Mouse (Mus musculus) heart, embryonic 14.5 days (tissue): ENCODE data around the gene Smarce1. TPM values are rescaled to one million over a fixed set of nuclear protein-coding genes. Genes with fewer than 3 reads are reported as not detected.

Experiments
- ATAC-seq: fragments of 200-750 bp; cut with Nextera tagmentation; 2 replicates; pipeline ENCODE4 v1.8.0; 2017; ENCODE audit warnings: low read depth, moderate TSS enrichment; ENCODE audit not compliant: insufficient number of reproducible peaks, insufficient read depth, low FRiP score
- H3K27ac ChIP-seq, 2 experiments: fragments of 200-500 bp in 1 of 2; fragments of 300-500 bp in 1 of 2; sonication (generic) in 1 of 2; replicated peaks in 1 of 2; 2 replicates each; pipeline ENCODE4 v1.5.1; 2012 to 2014; ENCODE audit warnings: low read depth in 2 of 2, low read length in 2 of 2, control low read depth in 1 of 2, mild to moderate bottlenecking in 1 of 2, mixed read lengths in 1 of 2; ENCODE audit not compliant: control insufficient read depth in 1 of 2, insufficient read depth in 1 of 2
- H3K27me3 ChIP-seq: fragments of 300-500 bp; sonication (generic); 2 replicates; pipeline ENCODE4 v1.6.1; 2014; ENCODE audit warnings: mild to moderate bottlenecking, low read length, control low read depth; ENCODE audit not compliant: control insufficient read depth, insufficient read depth
- H3K36me3 ChIP-seq: fragments of 300-500 bp; sonication (generic); 2 replicates; pipeline ENCODE4 v1.6.1; 2014; ENCODE audit warnings: mild to moderate bottlenecking, control low read depth, low read length, mixed read lengths; ENCODE audit not compliant: control insufficient read depth, insufficient read depth
- H3K4me1 ChIP-seq, 2 experiments: fragments of 200-500 bp in 1 of 2; fragments of 300-500 bp in 1 of 2; sonication (generic) in 1 of 2; 2 replicates each; pipeline ENCODE4 v1.6.1; 2012 to 2014; ENCODE audit warnings: low read length in 2 of 2, control low read depth in 1 of 2, mixed read lengths in 1 of 2; ENCODE audit not compliant: control insufficient read depth in 2 of 2, insufficient read depth in 2 of 2
- H3K4me2 ChIP-seq: fragments of 300-500 bp; sonication (generic); 2 replicates; pipeline ENCODE4 v1.6.1; 2014; ENCODE audit warnings: mild to moderate bottlenecking, low read length
- H3K4me3 ChIP-seq, 2 experiments: fragments of 200-500 bp in 1 of 2; fragments of 300-500 bp in 1 of 2; sonication (generic) in 1 of 2; 2 replicates each; pipeline ENCODE4 v1.5.1; 2012 to 2014; ENCODE audit warnings: low read length in 2 of 2, mild to moderate bottlenecking in 2 of 2, control low read depth in 1 of 2, low read depth in 1 of 2, moderate library complexity in 1 of 2; ENCODE audit not compliant: control insufficient read depth in 1 of 2, insufficient read depth in 1 of 2
- H3K9ac ChIP-seq: fragments of 300-500 bp; sonication (generic); 2 replicates; pipeline ENCODE4 v1.6.1; 2014; ENCODE audit warnings: mild to moderate bottlenecking, low read length
- H3K9me3 ChIP-seq: fragments of 300-500 bp; sonication (generic); 2 replicates; pipeline ENCODE4 v1.6.1; 2016; ENCODE audit warnings: low read length, control low read depth; ENCODE audit not compliant: control insufficient read depth
- WGBS: fragments of 180-500 bp; shearing (Covaris S2); extraction: QIAGEN DNeasy Blood & Tissue Kit; methylation state at CpG from one replicate; pipeline ENCODE4 v1.1.7; 2014; 5-methylcytosine and 5-hydroxymethylcytosine counted together
- polyA plus RNA-seq: library from polyadenylated mRNA; unstranded; fragments of >200 nt; fragmentation: Nextera tagmentation; extraction: Ambion mirVana; gene quantifications from 2 replicates; pipeline ENCODE4 v1.2.1, GENCODE M21; 2014

Smarce1 gene
- polyA plus RNA-seq, 1 experiment from 2014 or later: 93.5 TPM

- H3K9me3 ChIP-seq: no peaks in the 10 kb centered on the region
- no peak overlapping the region for H3K9ac ChIP-seq
- no peak for ATAC-seq
- WGBS: 85% methylated on average over 6 of the region's 6 CpGs
- no peaks in the 10 kb centered on the region for H3K4me1 ChIP-seq
- H3K27me3 ChIP-seq: no peaks in the 10 kb centered on the region
- no peak overlapping the region for H3K27ac ChIP-seq
- no peak overlapping the region for H3K4me3 ChIP-seq
- H3K36me3 ChIP-seq: no peaks in the 10 kb centered on the region
- no peak overlapping the region for H3K4me2 ChIP-seq
Measured at GRCm38 (mm10) chr11:99170005-99170404, 60.8 kb downstream of the Smarce1 start.

- Histone ChIP-seq H3K36me3 (no peaks in the 10 kb centered on the region), H3K4me2 (no peak overlapping the region), H3K4me3 (no peak overlapping the region), H3K27me3 (no peaks in the 10 kb centered on the region), H3K27ac (no peak overlapping the region), H3K9me3 (no peaks in the 10 kb centered on the region), H3K9ac (no peak overlapping the region), H3K4me1 (no peaks in the 10 kb centered on the region)
- 92% methylated on average over 2 of the region's 2 CpGs for WGBS
- no peak for ATAC-seq
Measured at GRCm38 (mm10) chr11:99169438-99169837, 61.4 kb downstream of the Smarce1 start.

- no peaks in the 10 kb centered on the region for H3K4me1 ChIP-seq
- 71% methylated on average over 12 of the region's 12 CpGs for WGBS
- H3K27me3 ChIP-seq: no peaks in the 10 kb centered on the region
- H3K9ac ChIP-seq: no peak overlapping the region
- no peaks in the 10 kb centered on the region for H3K9me3 ChIP-seq
- H3K36me3 ChIP-seq: no peaks in the 10 kb centered on the region
- no peak overlapping the region for H3K4me2 ChIP-seq
- H3K27ac ChIP-seq: no peak overlapping the region
- H3K4me3 ChIP-seq: no peak overlapping the region
- no peak for ATAC-seq
Measured at GRCm38 (mm10) chr11:99168030-99168474, 62.8 kb downstream of the Smarce1 start.

GRCm38 (mm10) chr11:99167576-99167975 lies 63.2 kb downstream of the Smarce1 start:
- no peak for ATAC-seq
- H3K4me3 ChIP-seq: no peak overlapping the region
- no peak overlapping the region for H3K27ac ChIP-seq
- no peaks in the 10 kb centered on the region for H3K4me1 ChIP-seq
- 85% methylated on average over 7 of the region's 7 CpGs for WGBS
- no peaks in the 10 kb centered on the region for H3K36me3 ChIP-seq
- no peaks in the 10 kb centered on the region for H3K9me3 ChIP-seq
- H3K4me2 ChIP-seq: no peak overlapping the region
- no peak overlapping the region for H3K9ac ChIP-seq
- no peaks in the 10 kb centered on the region for H3K27me3 ChIP-seq

GRCm38 (mm10) chr11:99166241-99166640 lies 64.6 kb downstream of the Smarce1 start:
- Histone ChIP-seq H3K4me3 (no peak overlapping the region), H3K4me1 (no peaks in the 10 kb centered on the region), H3K36me3 (no peaks in the 10 kb centered on the region), H3K9me3 (no peaks in the 10 kb centered on the region), H3K27me3 (no peaks in the 10 kb centered on the region), H3K27ac (no peak overlapping the region), H3K9ac (no peak overlapping the region), H3K4me2 (no peak overlapping the region)
- WGBS: 89% methylated on average over 7 of the region's 7 CpGs
- ATAC-seq: no peak

- Histone ChIP-seq H3K9ac (no peak overlapping the region), H3K27me3 (no peaks in the 10 kb centered on the region), H3K4me2 (no peak overlapping the region), H3K4me3 (no peak overlapping the region), H3K9me3 (no peaks in the 10 kb centered on the region), H3K36me3 (no peaks in the 10 kb centered on the region), H3K27ac (no peak overlapping the region), H3K4me1 (no peaks in the 10 kb centered on the region)
- ATAC-seq: no peak
- WGBS: 74% methylated on average over 11 of the region's 11 CpGs
Measured at GRCm38 (mm10) chr11:99165031-99165752, 65.6 kb downstream of the Smarce1 start.

GRCm38 (mm10) chr11:99162972-99163686 lies 67.7 kb downstream of the Smarce1 start:
- no peak overlapping the region for H3K27ac ChIP-seq
- no peak overlapping the region for H3K9ac ChIP-seq
- no peaks in the 10 kb centered on the region for H3K4me1 ChIP-seq
- no peaks in the 10 kb centered on the region for H3K27me3 ChIP-seq
- H3K4me2 ChIP-seq: no peak overlapping the region
- ATAC-seq: no peak
- H3K9me3 ChIP-seq: no peaks in the 10 kb centered on the region
- WGBS: 74% methylated on average over 10 of the region's 10 CpGs
- H3K36me3 ChIP-seq: no peaks in the 10 kb centered on the region
- no peak overlapping the region for H3K4me3 ChIP-seq
